Mouse (Mus musculus) liver, embryonic 14.5 days (tissue): ENCODE results near the gene Lhfpl3. TPM values are rescaled to one million over a fixed set of nuclear protein-coding genes. Genes with fewer than 3 reads are reported as not detected.

Source experiments
- ATAC-seq: fragments of 200-750 bp; cut with Nextera tagmentation; 2 replicates; pipeline ENCODE4 v1.8.0; 2017; ENCODE audit warnings: moderate number of reproducible peaks, mild to moderate bottlenecking, moderate library complexity; ENCODE audit not compliant: insufficient read depth
- DNase-seq, 3 experiments: peaks; one replicate each; pipeline ENCODE4 v3.0.0-alpha.2; 2012 to 2013; ENCODE audit warnings: low read depth in 3 of 3, low spot score in 3 of 3
- H3K27ac ChIP-seq: fragments of 300-500 bp; sonication (generic); 2 replicates; pipeline ENCODE4 v1.5.1; 2014; ENCODE audit warnings: moderate library complexity, mild to moderate bottlenecking, control low read depth, inconsistent platforms
- H3K27me3 ChIP-seq: fragments of 300-500 bp; sonication (generic); 2 replicates; pipeline ENCODE4 v1.6.1; 2014; ENCODE audit warnings: mild to moderate bottlenecking, low read length, moderate library complexity; ENCODE audit not compliant: control insufficient read depth, insufficient read depth
- H3K36me3 ChIP-seq: fragments of 300-500 bp; sonication (generic); replicated peaks from 2 replicates; pipeline ENCODE4 v1.6.1; 2014; ENCODE audit warnings: low read depth; ENCODE audit not compliant: control insufficient read depth, insufficient read depth
- H3K4me1 ChIP-seq, 2 experiments: fragments of 200-500 bp in 1 of 2; fragments of 300-500 bp in 1 of 2; sonication (generic) in 1 of 2; replicated peaks; 2 replicates each; pipeline ENCODE4 v1.6.1; 2012 to 2014; ENCODE audit warnings: antibody characterized with exemption in 1 of 2, inconsistent platforms in 1 of 2, low read length in 1 of 2; ENCODE audit not compliant: control insufficient read depth in 2 of 2, insufficient read depth in 2 of 2
- H3K4me2 ChIP-seq: fragments of 300-500 bp; sonication (generic); 2 replicates; pipeline ENCODE4 v1.6.1; 2014; ENCODE audit warnings: low read depth, mild to moderate bottlenecking, control low read depth, moderate library complexity
- H3K4me3 ChIP-seq, 2 experiments: fragments of 200-500 bp in 1 of 2; fragments of 300-500 bp in 1 of 2; sonication (generic) in 1 of 2; 2 replicates each; pipeline ENCODE4 v1.5.1; 2012 to 2014; ENCODE audit warnings: low read depth in 2 of 2, low read length in 2 of 2, mild to moderate bottlenecking in 2 of 2, control low read depth in 1 of 2, inconsistent platforms in 1 of 2, moderate library complexity in 1 of 2; ENCODE audit not compliant: insufficient read depth in 1 of 2
- H3K9ac ChIP-seq: fragments of 300-500 bp; sonication (generic); replicated peaks from 2 replicates; pipeline ENCODE4 v1.6.1; 2014; ENCODE audit warnings: mild to moderate bottlenecking, control low read depth, moderate library complexity
- H3K9me3 ChIP-seq: fragments of 300-500 bp; sonication (generic); 2 replicates; pipeline ENCODE4 v1.6.1; 2016; ENCODE audit warnings: low read length, mixed read lengths; ENCODE audit not compliant: control insufficient read depth
- CTCF ChIP-seq: IDR thresholded peaks from 2 replicates; pipeline ENCODE4 v1.5.1; 2016; ENCODE audit warnings: antibody characterized with exemption, low read depth, control low read depth
- EP300 ChIP-seq: IDR thresholded peaks from 2 replicates; pipeline ENCODE4 v1.6.1; 2016; ENCODE audit warnings: antibody characterized with exemption, low read depth
- WGBS: fragments of 180-500 bp; shearing (Covaris S2); extraction: QIAGEN DNeasy Blood & Tissue Kit; methylation state at CpG from one replicate; pipeline ENCODE4 v1.1.7; 2014; ENCODE audit not compliant: insufficient replicate concordance; 5-methylcytosine and 5-hydroxymethylcytosine counted together
- polyA plus RNA-seq, 2 experiments: library from polyadenylated mRNA; depleted of rRNA in 1 of 2; stranded (reverse) in 1 of 2; unstranded in 1 of 2; fragments of >200 nt; fragmentation: Nextera tagmentation in 1 of 2; extraction: Ambion mirVana in 1 of 2; gene quantifications; 2 replicates each; pipeline versions ENCODE4 v1.2.1 to v1.2.3; 2012 to 2014

Gene Lhfpl3
- polyA plus RNA-seq, 2 experiments = 0.01 TPM; not detected in 1

GRCm38 (mm10) chr5:23106536-23106935 lies 360.7 kb downstream of the Lhfpl3 start:
- Histone ChIP-seq H3K4me1 (no peaks in the 10 kb centered on the region), H3K4me2 (no peak overlapping the region), H3K36me3 (no peaks in the 10 kb centered on the region), H3K4me3 (no peak overlapping the region), H3K27me3 (no peaks in the 10 kb centered on the region), H3K27ac (no peak overlapping the region), H3K9ac (no peak overlapping the region), H3K9me3 (no peaks in the 10 kb centered on the region)
- no peak for ATAC-seq
- no peak for TF ChIP-seq EP300
- TF ChIP-seq CTCF = no peak
- 78% methylated on average over 2 of the region's 2 CpGs for WGBS
- DNase-seq = no peak

DNA sequence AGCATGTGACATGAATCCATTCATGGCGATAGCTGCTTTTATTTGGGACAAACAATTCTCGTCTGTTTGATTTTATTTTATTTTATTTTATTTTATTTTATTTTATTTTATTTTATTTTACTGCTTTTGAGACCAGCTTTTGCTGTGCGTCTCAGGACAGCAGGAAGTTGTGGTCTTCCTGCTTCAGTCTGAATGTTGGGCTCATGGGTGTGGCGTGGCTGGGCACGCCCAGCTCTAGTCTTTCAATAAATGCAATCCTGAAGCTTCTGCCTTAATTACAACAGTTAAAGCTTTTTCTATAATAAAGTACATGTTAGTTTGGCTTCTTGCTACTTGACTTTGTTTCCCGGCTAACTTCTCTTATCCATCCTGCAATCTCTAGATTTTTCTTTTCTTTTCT lies 365.4 kb downstream of the Lhfpl3 start:
- DNase-seq (no peak), ATAC-seq (no peak)
- no peak for TF ChIP-seq EP300
- no peak for TF ChIP-seq CTCF
- Histone ChIP-seq H3K27me3 (no peaks in the 10 kb centered on the region), H3K4me1 (no peaks in the 10 kb centered on the region), H3K9me3 (no peaks in the 10 kb centered on the region), H3K36me3 (no peaks in the 10 kb centered on the region), H3K9ac (no peak overlapping the region), H3K4me2 (no peak overlapping the region), H3K4me3 (no peak overlapping the region), H3K27ac (no peak overlapping the region)
- 43% methylated on average over 6 of the region's 6 CpGs for WGBS

DNA sequence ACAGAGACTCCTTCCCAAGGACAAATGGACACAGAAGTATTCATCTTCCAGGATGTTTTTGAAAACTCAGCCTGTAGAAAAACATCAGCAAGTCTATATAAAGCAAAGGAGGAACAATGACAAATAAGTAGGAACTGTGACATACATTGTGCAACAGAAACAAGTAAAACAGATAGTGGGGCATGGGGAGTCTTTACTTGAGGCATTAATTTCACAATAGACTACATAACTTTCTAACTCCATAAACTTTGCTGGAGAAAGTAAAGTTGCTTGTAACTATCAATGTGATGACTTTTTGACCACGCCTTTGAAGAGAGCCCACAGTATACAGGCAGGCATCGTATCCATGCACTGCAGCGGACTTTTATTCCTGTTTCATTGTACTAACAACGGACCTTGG lies 368.4 kb downstream of the Lhfpl3 start:
- no peak for DNase-seq
- no peak overlapping the region for H3K27ac ChIP-seq
- ATAC-seq = no peak
- WGBS = 64% methylated on average over 4 of the region's 4 CpGs
- no peak overlapping the region for H3K4me3 ChIP-seq
- H3K27me3 ChIP-seq = no peaks in the 10 kb centered on the region
- H3K9ac ChIP-seq = no peak overlapping the region
- no peaks in the 10 kb centered on the region for H3K4me1 ChIP-seq
- H3K4me2 ChIP-seq = no peak overlapping the region
- H3K9me3 ChIP-seq = no peaks in the 10 kb centered on the region
- TF ChIP-seq EP300 = no peak
- no peak for TF ChIP-seq CTCF
- no peaks in the 10 kb centered on the region for H3K36me3 ChIP-seq

- no peak for DNase-seq
- Histone ChIP-seq H3K4me2 (no peak overlapping the region), H3K27ac (no peak overlapping the region), H3K4me3 (no peak overlapping the region), H3K36me3 (no peaks in the 10 kb centered on the region), H3K9me3 (no peaks in the 10 kb centered on the region), H3K4me1 (no peaks in the 10 kb centered on the region), H3K27me3 (no peaks in the 10 kb centered on the region), H3K9ac (no peak overlapping the region)
- ATAC-seq = no peak
- no peak for TF ChIP-seq CTCF
- WGBS = 33% methylated on average over 2 of the region's 2 CpGs
Observed at GRCm38 (mm10) chr5:23126851-23127250, 381.0 kb downstream of the Lhfpl3 start.

DNA sequence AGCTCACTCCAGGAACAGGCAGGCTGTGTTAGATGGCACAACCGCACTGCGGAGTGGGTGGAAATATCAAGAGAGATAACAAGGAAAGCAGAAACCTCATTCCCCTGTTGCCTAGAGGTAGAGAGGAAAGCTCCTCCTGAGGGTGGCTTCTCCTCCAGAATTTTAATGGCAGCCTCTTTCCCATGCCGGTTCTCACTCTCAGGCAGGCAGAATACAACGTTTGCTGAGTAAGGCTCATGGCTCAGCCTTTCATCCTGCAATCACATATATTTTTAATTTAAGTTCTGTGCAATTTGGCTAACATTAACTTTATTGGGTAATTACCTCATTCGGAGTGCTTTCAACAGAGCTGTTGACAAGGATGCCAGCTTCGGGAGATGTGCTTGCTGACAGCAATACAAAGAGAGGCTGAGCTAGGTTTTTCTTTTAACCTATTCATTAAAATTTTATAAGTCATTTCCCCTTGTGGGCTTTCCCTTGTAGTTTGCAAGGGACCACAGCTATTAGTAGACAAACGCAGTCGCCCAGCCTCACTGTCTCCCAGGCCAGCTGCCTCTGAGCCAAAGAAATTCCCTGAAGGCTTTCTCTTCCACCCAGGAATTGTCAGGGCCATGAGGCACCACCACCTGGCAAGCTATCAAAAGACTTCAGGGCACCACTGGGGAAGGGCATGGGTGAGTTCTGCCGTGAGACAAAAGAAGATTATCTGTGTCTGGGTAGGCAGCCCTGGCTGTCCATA lies 394.5 kb downstream of the Lhfpl3 start:
- no peak overlapping the region for H3K4me3 ChIP-seq
- H3K4me1 ChIP-seq = no peaks in the 10 kb centered on the region
- H3K9me3 ChIP-seq = no peaks in the 10 kb centered on the region
- no peaks in the 10 kb centered on the region for H3K36me3 ChIP-seq
- 62% methylated on average over 9 of the region's 9 CpGs for WGBS
- no peak overlapping the region for H3K27ac ChIP-seq
- no peaks in the 10 kb centered on the region for H3K27me3 ChIP-seq
- H3K4me2 ChIP-seq = no peak overlapping the region
- H3K9ac ChIP-seq = no peak overlapping the region
- ATAC-seq = no peak
- DNase-seq = no peak
- TF ChIP-seq CTCF (no peak), EP300 (no peak)
